Mouse (Mus musculus) bone marrow, adult 2 months (tissue): Measurements from ENCODE around the gene A230050P20Rik. TPM values are rescaled to one million over a fixed set of nuclear protein-coding genes. Genes with fewer than 3 reads are reported as not detected.

Source experiments
- H3K27ac ChIP-seq: fragments of 200-500 bp; 2 replicates; pipeline ENCODE4 v1.5.1; 2012; ENCODE audit warnings: low read depth, mild to moderate bottlenecking, control low read depth, inconsistent platforms, low read length; ENCODE audit not compliant: control insufficient read depth, poor library complexity, insufficient read depth
- H3K4me1 ChIP-seq: fragments of 200-500 bp; 2 replicates; pipeline ENCODE4 v1.6.1; 2011; ENCODE audit warnings: low read length; ENCODE audit not compliant: control insufficient read depth, insufficient read depth
- H3K4me3 ChIP-seq: fragments of 200-500 bp; replicated peaks from 2 replicates; pipeline ENCODE3; 2011; ENCODE audit warnings: mild to moderate bottlenecking, low read depth, low read length, control low read depth; ENCODE audit not compliant: control insufficient read depth
- CTCF ChIP-seq: fragments of 200-500 bp; IDR thresholded peaks from 2 replicates; pipeline ENCODE4 v1.5.1; 2011; ENCODE audit warnings: low read length, control low read depth; ENCODE audit not compliant: control insufficient read depth, insufficient read depth
- POLR2A ChIP-seq: fragments of 200-500 bp; IDR thresholded peaks from 2 replicates; pipeline ENCODE4 v1.6.1; 2011; ENCODE audit warnings: low read depth, mild to moderate bottlenecking, control low read depth, low read length, borderline replicate concordance; ENCODE audit not compliant: control insufficient read depth
- WGBS: fragments of 180-500 bp; shearing (Covaris S2); methylation state at CpG from one replicate; pipeline ENCODE4 v1.1.7; 2018; 5-methylcytosine and 5-hydroxymethylcytosine counted together
- polyA plus RNA-seq: library from polyadenylated mRNA; stranded (reverse); fragments of >200 nt; gene quantifications from 2 replicates; pipeline ENCODE4 v1.2.4, GENCODE M21; 2011; ENCODE audit warnings: low replicate concordance; ENCODE audit not compliant: missing spikeins, insufficient read depth, insufficient read length

A230050P20Rik gene
- polyA plus RNA-seq, 1 experiment: 28.5 TPM

GRCm38 (mm10) chr9:20923258-20923657 lies 54.8 kb downstream of the A230050P20Rik start:
- Histone ChIP-seq H3K4me1 (no peaks in the 10 kb centered on the region), H3K27ac (no peak overlapping the region), H3K4me3 (no peak overlapping the region)
- no peak for TF ChIP-seq POLR2A
- no peak for TF ChIP-seq CTCF
- 67% methylated on average over 3 of the region's 3 CpGs for WGBS

Other genes with a start within 250 kb of the A230050P20Rik start
- 137 and 207 TPM in 2 replicates for gene Ubl5, start 225.8 kb upstream of the A230050P20Rik start, polyA plus RNA-seq
- gene Fbxl12, start 223.9 kb upstream of the A230050P20Rik start, polyA plus RNA-seq: 10.7 and 28.8 TPM in 2 replicates
- gene Pin1, start 216.5 kb upstream of the A230050P20Rik start, polyA plus RNA-seq: 4.3 and 8.3 TPM in 2 replicates
- gene Olfm2, start 122.3 kb upstream of the A230050P20Rik start, polyA plus RNA-seq: 1.1 TPM in 1 of 2 replicates, not detected in the other
- gene Col5a3, start 53.6 kb upstream of the A230050P20Rik start, polyA plus RNA-seq: 7.3 and 15.3 TPM in 2 replicates
- not detected in 2 replicates for gene Rdh8, start 50.1 kb upstream of the A230050P20Rik start, polyA plus RNA-seq
- 1.6 TPM in 1 of 2 replicates, not detected in the other for gene Angptl6, start 11.1 kb downstream of the A230050P20Rik start, polyA plus RNA-seq
- gene Ppan, start 19.5 kb downstream of the A230050P20Rik start, polyA plus RNA-seq: 41.9 and 69.7 TPM in 2 replicates
- gene Eif3g, start 30.0 kb downstream of the A230050P20Rik start, polyA plus RNA-seq: 62.7 and 99.1 TPM in 2 replicates
- gene Dnmt1, start 91.2 kb downstream of the A230050P20Rik start, polyA plus RNA-seq: 83.7 and 98.4 TPM in 2 replicates
- gene S1pr2, start 108.1 kb downstream of the A230050P20Rik start, polyA plus RNA-seq: 0.84 and 2.2 TPM in 2 replicates
- 13.8 and 27.4 TPM in 2 replicates for gene Mrpl4, start 134.1 kb downstream of the A230050P20Rik start, polyA plus RNA-seq
- 4.4 and 15.3 TPM in 2 replicates for gene Icam1, start 147.3 kb downstream of the A230050P20Rik start, polyA plus RNA-seq
- 31.6 and 34.0 TPM in 2 replicates for gene Icam4, start 160.7 kb downstream of the A230050P20Rik start, polyA plus RNA-seq
- gene Icam5, start 163.4 kb downstream of the A230050P20Rik start, polyA plus RNA-seq: 1.5 and 1.7 TPM in 2 replicates
- not detected in 2 replicates for gene Zglp1, start 198.5 kb downstream of the A230050P20Rik start, polyA plus RNA-seq
- gene Gm49373, start 204.5 kb downstream of the A230050P20Rik start, polyA plus RNA-seq: 1.7 TPM in 1 of 2 replicates, not detected in the other
- gene Fdx1l, start 205.0 kb downstream of the A230050P20Rik start, polyA plus RNA-seq: 15.2 and 41.9 TPM in 2 replicates
- gene Gm38431, start 223.4 kb downstream of the A230050P20Rik start, polyA plus RNA-seq: 2.5 and 4.9 TPM in 2 replicates
- 9.6 and 20.5 TPM in 2 replicates for gene Raver1, start 223.4 kb downstream of the A230050P20Rik start, polyA plus RNA-seq